Mouse (Mus musculus) spleen, adult 12 weeks (tissue): ENCODE data around the gene Rbpjl.
A peak's percentile ranks its signal among the peaks of the same experiment; 100 is the strongest.

Experiments used
- DNase-seq: peaks from one replicate; pipeline ENCODE4 v3.0.0; 2022; ENCODE audit warnings: low spot score

Gene Rbpjl

DNA sequence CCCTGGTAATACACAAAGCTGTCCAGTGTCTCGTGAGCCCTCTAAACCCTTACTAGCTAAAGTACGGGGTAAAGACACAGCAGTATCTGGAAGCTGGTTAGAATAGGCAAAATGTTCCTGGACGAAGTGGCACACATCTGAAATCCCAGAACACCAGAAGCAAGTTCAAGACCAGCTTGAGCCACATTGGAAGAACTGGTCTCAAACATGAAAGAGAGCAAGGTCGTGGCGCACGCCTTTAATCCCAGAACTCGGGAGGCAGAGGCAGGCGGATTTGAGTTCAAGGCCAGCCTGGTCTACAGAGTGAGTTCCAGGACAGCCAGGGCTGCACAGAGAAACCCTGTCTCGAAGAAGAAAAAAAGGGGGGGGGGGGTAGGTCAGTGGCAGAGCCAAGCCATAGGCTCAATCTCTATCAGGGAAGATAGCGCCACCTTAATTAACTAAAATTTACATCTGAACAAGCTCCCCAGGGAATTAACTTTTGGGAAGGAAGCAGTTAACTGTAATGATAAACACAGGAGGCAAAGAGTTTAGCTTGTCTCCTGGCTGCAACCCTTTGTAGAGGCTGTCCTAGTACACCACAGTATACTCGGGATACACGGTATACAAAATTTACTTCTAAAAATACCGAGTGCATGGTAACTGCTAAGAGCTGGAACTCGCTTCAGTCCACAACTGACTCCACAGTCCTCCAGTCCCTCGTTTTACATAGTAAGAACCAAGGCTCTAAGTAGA is 27.1 kb downstream of the Rbpjl start:
- no peak for DNase-seq

DNA sequence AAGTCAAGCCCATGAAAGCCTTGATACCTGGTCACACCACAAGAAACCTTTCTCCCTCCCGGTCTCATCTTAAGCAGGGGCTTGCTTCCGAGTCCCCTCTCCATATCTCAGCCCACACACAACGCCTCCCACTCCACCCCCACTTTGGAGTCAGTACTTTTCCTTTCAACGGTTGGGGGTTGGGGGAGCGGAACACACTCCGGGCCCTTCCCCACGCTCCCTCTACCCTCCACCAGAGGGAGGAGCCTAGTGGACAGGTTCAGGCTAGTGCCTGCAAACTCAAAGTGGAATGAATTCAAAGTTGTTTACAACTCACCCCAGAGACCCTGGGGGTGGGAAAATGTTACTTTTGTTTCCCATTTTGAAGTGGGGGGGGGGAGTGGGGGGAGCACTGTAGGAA is 27.8 kb downstream of the Rbpjl start:
- DNase-seq, result no peak

DNA sequence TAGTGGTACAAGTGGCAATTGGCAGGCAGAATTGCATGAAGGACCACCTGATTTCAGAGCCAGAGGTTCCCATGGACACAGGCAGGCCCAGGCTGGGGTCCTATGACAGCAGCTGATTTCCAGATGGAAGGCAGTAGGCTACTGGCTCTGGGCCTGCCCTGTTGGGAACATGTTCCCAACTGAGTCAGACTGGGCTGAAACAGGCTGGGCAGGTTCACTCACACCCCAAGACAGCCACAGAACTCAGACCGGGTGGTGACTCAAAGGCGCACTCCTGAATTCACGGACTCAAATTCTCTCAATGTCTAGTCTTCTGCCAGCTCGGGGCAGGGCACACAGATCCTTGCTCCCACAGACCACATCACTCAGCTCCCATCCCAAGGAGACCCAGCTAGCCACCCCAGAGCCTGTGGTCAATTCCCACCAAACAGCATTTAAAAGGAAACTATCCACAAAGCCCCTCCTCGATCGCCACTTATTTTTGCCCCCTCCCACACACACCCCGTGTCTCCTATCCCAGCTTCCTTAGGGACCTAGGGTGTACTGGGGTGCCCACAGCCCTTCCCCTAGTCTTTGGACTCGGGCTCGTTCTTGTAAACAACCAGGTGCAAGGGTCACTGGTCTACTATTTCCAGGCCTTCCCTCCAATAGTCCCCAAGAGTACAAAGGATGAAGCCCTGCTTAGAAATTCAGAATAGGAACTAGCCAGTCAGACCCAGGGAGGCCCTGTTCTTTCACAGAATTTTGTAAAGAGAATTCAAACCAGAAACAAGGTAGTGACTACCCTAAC is 28.9 kb downstream of the Rbpjl start:
- no peak for DNase-seq

DNA sequence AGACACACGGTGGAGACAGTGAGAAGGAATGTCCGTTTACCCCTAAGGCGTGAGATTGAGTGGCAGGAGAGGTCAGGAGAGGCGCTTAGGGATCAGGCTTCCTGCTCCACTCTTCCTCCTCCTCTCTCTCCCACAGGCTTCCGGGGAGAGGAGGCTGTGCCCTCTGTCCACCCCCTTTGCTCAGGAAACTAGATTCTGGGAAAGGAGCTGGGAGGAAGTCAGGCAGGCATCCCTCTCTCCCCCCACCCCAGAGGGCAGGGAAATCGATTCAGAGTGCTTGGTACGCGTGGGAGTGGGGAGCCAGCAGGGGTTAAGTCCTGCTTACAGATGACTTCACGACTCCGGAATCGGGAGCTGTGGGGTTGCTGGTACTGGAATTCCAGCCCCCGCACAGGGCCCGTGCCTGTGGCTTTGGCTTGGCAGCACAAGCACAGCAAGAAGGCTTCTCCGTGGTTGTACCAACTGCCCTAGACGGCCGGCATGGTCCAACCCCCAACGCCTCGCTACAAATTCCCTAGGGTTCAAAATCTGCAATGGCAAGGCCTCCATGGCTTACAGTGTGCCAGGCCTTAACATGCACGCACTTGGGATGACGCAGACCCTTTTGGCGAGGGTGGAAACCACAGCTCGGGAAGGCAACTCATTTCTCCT is 29.7 kb downstream of the Rbpjl start:
- DNase-seq, result no peak

DNA sequence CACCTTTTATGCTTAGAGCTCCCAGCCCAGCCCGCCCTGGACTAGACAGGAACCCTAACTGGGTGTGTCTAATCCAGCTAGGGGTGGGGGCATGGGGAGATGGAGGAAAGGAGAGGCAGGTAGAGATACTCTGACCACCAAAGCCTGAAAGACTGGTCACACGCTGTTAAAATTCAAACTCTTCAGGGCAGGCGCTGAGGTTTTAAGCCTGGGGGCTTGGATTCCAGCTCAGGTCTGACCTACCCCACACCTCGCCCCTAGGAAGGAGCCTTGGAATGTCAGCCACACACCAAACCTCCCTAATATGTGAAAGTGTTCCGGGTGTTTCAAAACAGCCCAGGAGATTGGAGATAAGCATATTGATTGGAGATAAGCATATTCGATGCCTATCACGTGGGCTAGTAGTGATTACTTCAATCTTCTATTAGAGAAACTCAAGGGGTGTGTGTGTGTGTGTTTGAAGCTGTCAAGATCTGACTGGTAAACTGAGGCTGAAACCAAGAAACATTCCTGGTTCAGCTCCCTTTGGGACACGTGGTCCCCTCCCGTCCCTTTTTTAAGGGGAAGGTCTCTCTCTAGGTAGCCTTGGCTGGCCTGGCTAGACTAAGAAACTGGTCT is 30.4 kb downstream of the Rbpjl start:
- DNase-seq, result no peak

DNA sequence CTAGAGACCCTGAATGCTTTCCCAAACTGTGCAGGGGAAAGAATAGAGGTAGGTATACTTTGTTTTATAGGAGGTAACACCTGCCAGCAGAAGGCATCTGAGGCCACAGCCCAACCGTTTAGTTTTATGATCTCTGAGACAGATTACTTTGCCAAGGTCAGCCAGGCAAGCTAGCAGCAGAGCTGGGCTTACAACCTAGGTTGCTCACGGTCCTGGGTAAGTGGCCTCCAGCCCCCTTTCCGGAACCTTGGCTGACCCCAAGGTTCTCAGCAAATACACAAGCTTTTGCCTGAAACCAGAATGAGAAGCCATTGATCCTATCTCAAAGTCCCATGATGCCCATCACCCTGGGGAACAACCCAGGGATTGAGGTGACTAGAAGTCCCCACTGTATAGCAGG is 31.7 kb downstream of the Rbpjl start:
- no peak for DNase-seq

DNA sequence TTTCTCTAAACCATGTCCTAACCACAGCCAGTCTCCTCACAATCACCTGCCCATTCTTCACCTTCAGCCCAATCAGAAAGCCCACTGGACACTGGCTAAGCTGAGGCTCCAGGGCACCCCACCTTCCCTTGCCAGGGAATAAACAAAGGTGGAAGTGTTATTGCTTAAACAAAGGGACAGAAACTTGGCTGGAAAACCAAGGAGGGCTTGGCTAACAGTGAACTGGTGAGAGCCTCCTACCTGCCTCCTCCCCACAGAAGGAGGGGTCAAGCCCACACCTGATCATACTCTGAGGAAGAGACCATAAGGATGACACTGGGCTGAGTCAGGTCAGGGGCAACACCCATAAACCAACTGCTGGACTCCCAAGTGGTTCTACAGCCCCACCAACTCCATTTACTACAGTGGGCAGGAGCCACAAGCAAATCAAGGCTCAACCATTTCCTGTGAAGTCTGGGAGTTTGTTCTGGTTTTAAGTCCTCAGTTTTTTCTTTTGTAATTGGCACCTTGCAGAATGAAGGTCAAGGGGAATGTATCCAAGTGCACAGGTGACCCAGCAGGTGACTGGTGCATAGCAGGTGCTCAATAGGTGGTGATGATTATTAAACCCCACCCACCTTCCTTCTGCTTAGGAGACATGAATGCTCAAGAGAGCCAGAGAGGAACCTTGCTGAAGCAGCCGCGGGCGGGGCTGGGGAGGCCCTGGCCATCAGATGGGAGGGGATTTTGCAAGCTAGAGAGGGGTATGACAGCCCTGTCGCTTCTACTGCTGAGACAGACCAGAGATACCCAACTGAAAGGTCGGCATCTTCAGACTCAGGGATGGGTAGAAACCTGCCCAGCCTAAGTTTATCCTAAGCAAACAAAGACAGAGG is 32.5 kb downstream of the Rbpjl start:
- no peak for DNase-seq

DNA sequence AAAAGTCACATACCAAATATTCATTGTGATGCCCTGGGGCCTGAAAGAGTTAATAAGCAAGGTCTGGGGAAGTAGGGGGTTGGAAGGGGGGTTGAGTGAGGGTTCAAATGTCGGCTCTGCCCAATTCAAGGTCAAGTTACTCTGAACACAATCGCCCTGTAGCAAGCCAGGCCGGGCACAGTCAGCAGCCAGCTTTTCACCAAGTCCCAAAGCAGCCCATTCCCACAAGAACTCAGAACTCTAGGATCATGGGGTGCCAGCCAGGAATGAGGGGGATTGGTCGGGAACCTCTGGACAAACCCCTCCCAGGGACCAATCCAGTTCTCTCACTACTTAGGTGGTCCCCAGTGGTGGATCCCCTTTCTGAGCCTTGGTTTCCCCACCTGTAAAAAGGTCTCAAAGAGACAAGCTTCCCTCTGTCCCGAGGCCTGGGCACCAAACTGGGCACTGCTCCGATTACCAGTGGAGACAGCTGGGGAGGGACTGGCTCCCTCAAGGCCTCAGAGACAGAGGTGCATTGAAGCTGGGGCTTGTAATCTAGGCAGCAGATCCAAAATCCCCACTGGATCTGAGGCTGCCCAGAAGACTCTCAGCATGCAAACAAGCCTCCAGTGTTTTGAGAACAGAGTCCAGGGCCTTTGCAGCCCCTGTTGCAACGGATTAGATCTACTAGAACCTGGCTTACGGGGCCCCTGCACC is 33.4 kb downstream of the Rbpjl start:
- DNase-seq, result no peak

DNA sequence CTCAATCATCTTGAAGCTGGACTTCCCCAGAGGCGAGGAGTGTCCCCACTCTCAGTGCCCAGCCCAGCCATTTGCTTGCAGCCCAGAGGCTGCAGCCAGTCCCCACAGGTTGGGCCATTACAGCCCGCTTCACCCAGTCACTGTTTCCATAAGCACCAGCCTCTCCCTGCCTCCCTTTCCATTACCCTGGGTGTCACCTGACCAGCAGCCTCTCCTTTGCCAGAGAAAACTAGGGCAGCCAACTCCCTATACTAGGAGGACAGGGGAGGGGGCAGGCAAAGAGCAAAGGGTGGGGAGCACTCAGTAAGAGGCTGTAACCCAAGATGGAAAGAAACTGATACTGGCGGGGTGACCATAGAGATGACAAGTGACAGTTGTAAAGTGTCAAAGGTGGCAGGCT is 34.0 kb downstream of the Rbpjl start:
- no peak for DNase-seq

DNA sequence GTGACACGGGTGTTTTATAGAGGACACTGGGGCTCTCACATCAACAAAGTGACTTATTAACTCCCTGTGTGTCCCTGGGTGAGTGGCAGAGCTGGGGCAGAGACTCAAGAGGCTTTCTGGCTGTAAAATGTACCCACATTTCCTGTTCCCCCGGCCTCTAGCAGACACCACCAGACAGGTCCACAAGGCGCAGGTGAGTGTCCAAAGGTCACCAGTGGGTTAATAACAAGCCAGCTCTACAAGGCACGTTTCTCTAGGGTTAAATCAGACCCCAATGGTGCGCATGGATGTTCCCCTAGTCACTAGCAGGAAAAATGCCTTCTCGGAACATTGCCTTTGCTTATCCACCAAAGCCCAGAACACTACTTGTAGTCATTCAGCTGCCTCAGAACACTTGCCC is 34.8 kb downstream of the Rbpjl start:
- no peak for DNase-seq

DNA sequence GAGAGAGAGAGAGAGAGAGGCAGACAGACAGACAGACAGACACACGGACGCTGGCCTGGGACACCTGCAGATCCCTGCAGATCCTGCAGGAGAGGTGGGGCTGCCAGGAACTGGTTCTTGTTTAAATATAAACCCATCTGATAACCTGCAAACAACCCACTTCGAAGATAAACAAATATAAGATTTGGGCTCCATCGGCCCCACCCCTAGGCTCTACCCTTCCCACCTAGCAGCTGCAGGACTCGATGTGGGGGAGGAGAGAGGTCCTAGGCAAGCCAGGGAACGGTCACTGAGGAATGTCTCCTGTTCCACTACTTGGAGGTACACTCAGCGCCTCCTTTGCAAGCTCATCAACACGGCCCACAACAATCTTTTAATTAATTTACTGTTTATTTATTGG is 35.3 kb downstream of the Rbpjl start:
- DNase-seq, result no peak

DNA sequence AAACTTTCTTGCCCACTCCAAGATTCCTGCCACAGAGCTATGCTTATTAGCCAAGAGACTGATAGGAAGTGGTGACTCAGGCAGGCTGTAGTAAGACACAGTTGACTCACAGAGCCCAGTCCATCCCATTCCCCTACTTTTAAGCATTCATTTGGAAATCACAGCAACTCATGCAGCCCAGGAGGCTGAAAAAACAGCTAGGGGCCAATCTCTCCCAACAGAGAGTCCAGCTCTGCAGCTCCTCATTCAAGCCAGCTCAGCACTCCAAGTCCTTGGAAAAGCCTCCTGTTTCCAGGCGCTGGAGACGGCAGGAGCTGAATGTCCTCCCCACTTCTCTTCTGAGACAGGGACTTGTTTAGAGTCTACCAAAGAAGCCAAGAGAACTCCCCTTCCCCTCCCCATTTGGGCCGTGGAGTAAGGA is 36.1 kb downstream of the Rbpjl start:
- DNase-seq, result no peak

DNA sequence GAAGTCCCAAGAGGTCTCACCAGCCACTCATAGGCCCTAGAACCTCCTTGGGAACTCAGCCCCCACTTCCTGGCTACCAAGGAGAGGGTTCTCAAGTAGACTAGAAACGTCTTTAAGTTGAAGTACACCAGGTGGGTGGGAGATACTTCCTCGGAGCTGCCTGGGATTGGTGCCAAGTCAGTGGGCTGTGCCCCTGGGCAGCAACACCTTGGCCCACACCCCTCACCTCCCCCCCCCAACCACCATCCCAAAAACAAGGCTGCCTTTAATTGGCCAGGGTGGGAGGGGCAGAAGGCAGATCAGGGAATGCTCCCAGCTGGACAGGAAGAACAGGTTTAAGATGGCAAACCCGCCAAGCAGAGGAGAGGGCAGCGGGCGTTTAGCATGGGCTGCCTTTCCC is 37.4 kb downstream of the Rbpjl start:
- no peak for DNase-seq

DNA sequence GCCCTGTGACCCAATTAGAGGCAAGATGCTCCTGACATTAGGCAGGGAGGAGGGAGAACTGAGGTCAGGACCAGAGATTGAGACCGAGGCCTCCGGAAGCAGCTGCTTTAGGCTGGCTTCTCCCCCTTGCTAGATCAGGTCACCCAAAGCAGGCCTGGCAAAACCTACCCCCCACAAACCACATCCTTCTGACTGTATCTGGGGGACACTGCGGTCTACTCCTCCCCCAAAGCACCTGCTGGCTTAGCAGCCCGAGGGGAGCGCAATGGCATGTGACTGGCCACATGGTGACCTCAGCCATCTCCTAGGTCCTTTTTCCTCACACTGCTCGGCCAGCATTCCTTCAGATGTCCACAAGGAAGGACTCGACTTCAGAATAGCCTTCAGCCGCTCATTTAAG is 38.2 kb downstream of the Rbpjl start:
- DNase-seq, result peak; percentile 40

DNA sequence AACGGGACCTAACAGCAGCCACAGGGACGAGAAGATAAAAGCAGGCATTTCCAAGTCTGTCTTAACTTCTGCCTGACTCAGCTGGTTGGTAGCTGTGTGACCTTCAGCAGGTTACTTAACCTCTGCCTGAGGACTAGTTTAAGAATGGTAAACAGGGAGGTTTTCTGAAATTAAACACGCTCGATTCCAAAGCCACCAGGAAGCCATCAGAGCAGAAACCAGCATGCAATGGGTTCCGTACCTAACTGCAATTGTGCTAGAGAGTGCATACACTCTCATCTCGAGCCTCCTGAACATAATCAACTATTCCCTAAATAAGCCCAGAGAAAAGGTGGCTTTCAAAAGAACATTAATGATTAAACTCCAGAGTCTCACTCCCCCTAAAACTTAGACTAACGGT is 38.8 kb downstream of the Rbpjl start:
- DNase-seq, result no peak

DNA sequence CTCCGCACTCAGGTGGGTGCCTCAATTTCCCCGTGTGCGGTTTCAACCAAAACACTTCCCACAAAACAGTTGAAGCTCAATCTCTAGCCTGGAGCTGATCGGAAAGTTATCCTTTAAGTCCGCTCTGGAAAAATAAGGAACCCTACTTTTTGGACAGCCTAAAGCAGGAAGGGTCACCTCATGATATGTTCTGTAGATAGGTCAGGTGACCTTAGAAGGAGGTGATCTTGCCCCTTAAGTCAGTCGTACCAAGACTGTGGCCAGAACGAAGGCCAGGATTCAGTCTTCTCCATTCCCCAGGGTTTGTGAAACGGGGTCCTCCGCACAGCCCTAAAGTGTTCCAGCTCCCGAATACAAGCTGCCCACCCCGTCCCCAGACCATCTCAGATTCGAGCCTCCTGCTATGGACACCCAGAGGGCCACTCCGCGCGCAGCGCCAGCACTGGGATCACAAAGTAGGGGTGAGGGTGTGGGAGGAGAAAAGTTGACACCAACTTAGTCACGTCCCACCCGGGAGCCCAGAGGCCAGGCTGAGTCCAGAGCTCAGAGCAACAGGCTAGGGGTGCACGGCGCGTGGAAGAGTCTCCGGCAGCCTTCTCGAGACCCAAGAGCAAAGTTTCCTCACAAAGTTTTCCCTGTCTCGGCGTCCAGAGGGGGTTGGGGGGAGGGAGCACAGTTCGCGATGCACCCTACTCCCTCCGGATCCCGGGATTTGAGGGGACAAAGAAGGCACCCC is 39.5 kb downstream of the Rbpjl start:
- DNase-seq, result no peak

DNA sequence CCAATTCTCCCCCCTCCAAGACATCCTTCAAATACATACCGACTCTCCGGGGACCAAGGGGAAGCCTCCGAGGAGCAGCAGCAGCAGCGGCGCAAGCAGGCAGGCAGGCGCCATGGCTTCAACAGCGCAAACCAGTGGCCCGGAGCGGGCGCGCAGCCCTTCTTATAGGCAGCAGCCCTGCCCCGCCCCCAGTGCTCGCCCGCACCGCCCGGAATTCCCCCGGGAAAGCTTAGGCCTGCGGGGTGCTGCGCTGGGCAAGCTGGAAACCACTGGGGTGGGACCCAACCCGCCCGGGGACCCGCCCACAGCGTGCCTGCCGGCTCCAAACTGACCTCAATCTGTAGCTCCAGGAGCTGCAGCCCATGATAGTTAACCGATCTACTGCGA is 40.1 kb downstream of the Rbpjl start:
- DNase-seq, result peak; percentile 22

DNA sequence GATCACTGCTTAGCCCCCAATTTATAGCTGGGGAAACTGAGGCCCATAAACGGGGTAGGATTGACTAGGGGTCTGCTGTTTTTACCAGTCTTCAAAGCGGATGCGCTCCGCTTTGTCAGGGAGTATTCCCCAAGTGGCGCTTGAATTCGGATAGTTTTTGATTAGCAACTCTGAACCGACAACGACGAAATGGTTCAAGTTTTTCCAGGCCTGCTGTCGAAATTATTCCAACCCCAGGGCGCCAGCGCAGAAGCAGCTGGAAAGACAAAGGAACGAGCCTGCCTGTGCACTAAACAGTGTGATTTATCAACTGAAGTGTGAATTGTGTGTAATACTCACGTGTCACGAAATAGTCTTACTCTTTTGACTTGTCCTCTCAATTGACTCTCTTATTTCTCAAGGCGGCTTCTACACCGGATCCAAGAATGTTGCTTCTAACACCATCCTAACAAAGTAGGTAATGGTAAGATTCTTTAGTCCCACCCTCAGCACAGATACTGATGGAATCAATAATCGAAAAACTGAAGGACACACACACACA is 40.6 kb downstream of the Rbpjl start, which contains the start of gene Sdc4:
TSS of gene Sdc4 (minus strand) at position 428 of the 541 bp plus-strand sequence.
- DNase-seq, result no peak

DNA sequence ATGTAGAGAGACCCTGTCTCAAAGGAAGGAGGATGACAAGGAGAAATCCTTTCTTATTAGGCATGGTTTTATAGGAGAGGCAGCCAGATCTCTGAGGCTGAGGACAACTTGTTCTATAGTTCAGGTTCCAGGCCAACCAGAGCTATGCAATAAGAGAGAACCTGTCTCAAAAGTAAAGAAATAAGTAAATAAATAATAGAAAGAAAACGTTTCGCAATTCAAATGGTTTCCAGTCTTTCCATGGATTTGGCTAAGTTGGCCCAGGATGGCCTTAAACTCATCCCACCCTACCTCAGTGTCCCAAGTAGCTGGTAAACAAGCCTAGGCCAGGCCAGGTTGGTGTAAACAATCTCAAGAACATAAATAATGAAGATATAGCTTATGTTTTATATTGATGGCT is 41.8 kb downstream of the Rbpjl start:
- no peak for DNase-seq
